Mouse (Mus musculus): ENCODE measurements around the gene Rom1. TPM values are rescaled to one million over a fixed set of nuclear protein-coding genes. Genes with fewer than 3 reads are reported as not detected.
"Not testable (repeated sequence)": the region's sequence is repeated elsewhere in the genome, so short reads cannot be mapped to it uniquely, and the experiment has no call there.

Gene Rom1
- polyA plus RNA-seq, 1 experiment from 2014 or later: 2.8 TPM

DNA sequence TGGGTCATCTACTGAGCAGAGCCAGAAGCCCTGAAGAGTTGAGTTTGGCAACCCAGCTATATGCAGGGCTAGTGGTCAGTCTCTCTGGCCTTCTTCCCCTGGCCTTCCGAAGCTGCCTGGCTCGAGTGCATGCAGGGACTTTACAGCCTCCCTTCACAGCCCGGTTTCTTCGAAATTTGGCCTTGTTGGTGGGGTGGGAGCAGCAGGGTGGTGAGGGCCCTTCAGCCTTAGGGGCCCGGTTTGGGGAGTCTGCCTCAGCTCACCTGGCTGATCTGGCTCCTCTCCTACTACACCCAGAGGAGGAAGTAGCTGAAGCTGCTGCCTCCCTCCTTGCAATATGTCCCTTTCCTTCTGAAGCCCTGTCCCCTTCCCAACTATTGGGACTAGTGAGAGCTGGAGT lies 32.9 kb downstream of the Rom1 start:
- H3K4me3 ChIP-seq (replicated peaks); H3K9me3 ChIP-seq (replicated peaks); ATAC-seq (ENCODE audit: low read depth); DNase-seq; H3K27me3 ChIP-seq: not testable (repeated sequence)
- peaks cover 74% of the 10 kb centered on the region for H3K4me1 ChIP-seq (replicated peaks)
- H3K9ac ChIP-seq: peak overlapping the region; percentile 74
- WGBS (ENCODE audit: insufficient replicate concordance): 70% methylated on average over 5 of the region's 5 CpGs
- H3K4me2 ChIP-seq: peak overlapping the region; percentile 78; the same call in 1 of the 2 replicates
- peak overlapping the region; percentile 91 for H3K27ac ChIP-seq
- peaks cover 35% of the 10 kb centered on the region for H3K36me3 ChIP-seq

DNA sequence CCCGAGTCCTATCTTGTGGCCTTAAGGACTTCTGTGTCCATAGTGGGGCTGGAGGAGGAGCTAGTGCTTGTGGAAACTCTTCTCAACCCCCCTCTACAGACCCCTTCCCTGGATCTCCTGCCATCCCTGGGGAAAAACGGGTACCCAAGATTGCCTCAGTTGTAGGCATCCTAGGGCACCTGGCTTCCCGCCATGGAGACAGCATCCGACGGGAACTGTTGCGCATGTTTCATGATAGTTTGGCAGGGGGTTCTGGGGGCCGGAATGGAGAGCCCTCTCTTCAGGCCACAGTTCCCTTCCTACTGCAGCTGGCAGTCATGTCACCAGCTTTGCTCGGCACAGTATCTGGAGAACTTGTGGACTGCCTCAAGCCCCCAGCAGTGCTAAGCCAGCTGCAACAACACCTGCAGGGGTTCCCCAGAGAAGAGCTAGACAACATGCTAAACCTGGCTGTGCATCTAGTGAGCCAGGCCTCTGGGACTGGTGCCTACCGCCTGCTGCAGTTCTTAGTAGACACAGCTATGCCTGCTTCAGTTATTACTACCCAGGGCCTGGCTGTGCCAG lies 33.7 kb downstream of the Rom1 start:
- DNase-seq (no peak), ATAC-seq (ENCODE audit: low read depth) (no peak)
- Histone ChIP-seq H3K4me3 (replicated peaks) (no peak overlapping the region; the same call in 1 of the 2 replicates), H3K9me3 (replicated peaks) (no peaks in the 10 kb centered on the region), H3K36me3 (peaks cover 39% of the 10 kb centered on the region), H3K9ac (peak overlapping the region; percentile 16; the same call in 1 of the 2 replicates), H3K4me2 (no peak overlapping the region), H3K27me3 (no peaks in the 10 kb centered on the region), H3K4me1 (replicated peaks) (peaks cover 74% of the 10 kb centered on the region), H3K27ac (peak overlapping the region; percentile 91; the same call in 1 of the 2 replicates)
- WGBS (ENCODE audit: insufficient replicate concordance): 86% methylated on average over 9 of the region's 9 CpGs

DNA sequence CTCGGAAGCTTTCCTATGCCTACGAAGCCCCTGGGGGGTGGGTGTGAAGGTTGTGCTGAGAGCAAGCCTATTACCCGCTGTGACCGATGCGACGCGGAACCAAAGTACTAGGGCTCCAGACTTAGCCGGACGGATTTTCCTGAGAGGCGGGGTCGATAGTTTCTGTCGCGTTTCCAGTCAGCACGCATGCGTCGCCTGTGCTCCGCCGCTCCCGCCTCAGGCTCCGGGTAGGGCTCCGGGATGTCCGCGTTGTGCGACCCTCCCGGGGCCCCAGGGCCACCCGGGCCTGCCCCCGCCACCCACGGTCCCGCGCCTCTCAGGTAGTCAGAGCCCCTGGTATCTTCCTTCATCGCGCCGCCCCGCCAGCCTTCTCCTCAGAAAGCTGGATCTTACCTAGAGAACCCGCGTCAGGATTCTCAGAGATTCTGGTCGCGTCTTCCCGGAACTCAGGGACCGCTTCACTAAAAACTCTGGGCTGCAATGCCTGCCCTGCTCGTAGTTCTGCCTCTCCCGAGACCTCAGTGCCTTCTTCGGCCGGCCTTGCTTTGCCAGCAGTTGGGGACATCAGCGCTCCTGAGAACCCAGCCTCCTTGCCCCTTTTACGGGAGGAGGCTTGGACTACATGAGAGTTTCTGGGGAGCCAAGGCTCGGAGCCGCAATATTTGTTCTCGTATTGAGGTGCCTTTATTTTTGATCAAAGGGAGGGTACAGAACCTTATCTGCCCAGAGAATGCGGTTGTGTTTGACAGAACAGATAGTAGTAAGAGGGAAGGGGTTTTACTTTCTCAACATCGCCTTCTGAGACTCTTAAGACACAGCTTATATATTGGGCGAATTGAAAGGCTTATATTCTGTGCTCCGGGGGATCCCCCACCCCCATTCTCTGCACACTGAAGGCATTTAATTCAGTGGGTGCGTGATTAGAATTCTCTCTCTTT lies 36.1 kb downstream of the Rom1 start, which contains the start of gene Ints5:
TSS of gene Ints5 (plus strand) at position 177 of the 938 bp plus-strand sequence.
- DNase-seq (peak; percentile 77), ATAC-seq (ENCODE audit: low read depth) (peak; percentile 56)
- Histone ChIP-seq H3K4me1 (replicated peaks) (peaks cover 69% of the 10 kb centered on the region), H3K27ac (peak within 1 kb of the TSS; percentile 94), H3K9ac (peak within 1 kb of the TSS; percentile 96), H3K9me3 (replicated peaks) (no peaks in the 10 kb centered on the region), H3K27me3 (no peaks in the 10 kb centered on the region), H3K4me2 (peak within 1 kb of the TSS; percentile 80), H3K36me3 (peaks cover 45% of the 10 kb centered on the region), H3K4me3 (replicated peaks) (peak within 1 kb of the TSS; percentile 91)
- WGBS (ENCODE audit: insufficient replicate concordance): 1% methylated on average over 54 of the region's 54 CpGs

DNA sequence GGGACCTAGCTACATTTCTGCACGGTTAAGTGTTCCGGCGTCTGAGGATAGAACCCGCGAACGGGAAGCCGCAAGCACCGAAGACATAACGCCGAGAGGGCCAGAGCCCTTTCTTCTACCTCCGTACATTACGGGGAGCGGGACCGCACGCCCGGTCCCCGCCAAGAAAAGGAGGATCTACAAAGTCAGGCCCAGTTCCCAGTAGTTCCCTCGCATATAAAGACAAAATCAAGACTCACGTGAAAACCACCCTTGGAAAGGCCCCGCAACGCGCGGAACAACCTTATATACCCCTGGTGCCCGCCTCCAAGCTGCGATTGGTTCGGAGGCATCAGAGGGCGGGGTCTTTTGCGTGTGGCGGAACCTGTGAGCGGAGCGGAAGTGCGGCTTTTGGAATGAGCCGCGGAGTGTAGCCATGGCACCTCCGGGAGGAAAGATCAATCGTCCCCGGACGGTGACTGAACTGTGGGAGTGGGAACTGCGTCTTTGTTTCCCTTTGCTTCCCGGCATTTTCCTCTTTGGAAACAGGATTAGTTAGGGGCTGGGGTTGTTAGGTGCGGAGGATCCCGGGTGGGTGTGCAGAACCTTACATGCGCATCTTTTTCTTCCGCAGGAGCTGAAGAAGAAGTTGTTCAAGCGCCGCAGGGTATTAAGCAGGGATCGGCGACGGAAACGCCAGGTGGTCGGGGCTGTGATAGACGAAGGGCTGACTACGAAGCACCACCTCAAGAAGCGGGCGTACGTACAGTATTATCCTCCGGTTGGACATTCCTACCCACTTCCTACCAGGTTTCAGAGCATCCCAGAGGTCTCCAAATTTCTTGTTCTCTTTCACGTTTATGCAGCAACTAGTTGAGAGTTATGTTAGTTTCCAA lies 40.4 kb downstream of the Rom1 start, which contains the start of the genes 1810009A15Rik and Gm49416:
TSS of gene 1810009A15Rik (plus strand) at position 343 of the 875 bp plus-strand sequence.
TSS of gene Gm49416 (plus strand) at position 416 of the 875 bp plus-strand sequence.
- Histone ChIP-seq H3K9ac (peak within 1 kb of the TSS; percentile 85), H3K27ac (peak within 1 kb of the TSS; percentile 89), H3K4me3 (replicated peaks) (peak within 1 kb of the TSS; percentile 73), H3K4me2 (peak within 1 kb of the TSS; percentile 84), H3K27me3 (no peaks in the 10 kb centered on the region), H3K4me1 (replicated peaks) (peaks cover 53% of the 10 kb centered on the region), H3K9me3 (replicated peaks) (no peaks in the 10 kb centered on the region), H3K36me3 (peaks cover 19% of the 10 kb centered on the region)
- peak; percentile 94 for DNase-seq
- WGBS (ENCODE audit: insufficient replicate concordance): under 1% methylated on average over 58 of the region's 58 CpGs
- ATAC-seq (ENCODE audit: low read depth): peak; percentile 91

DNA sequence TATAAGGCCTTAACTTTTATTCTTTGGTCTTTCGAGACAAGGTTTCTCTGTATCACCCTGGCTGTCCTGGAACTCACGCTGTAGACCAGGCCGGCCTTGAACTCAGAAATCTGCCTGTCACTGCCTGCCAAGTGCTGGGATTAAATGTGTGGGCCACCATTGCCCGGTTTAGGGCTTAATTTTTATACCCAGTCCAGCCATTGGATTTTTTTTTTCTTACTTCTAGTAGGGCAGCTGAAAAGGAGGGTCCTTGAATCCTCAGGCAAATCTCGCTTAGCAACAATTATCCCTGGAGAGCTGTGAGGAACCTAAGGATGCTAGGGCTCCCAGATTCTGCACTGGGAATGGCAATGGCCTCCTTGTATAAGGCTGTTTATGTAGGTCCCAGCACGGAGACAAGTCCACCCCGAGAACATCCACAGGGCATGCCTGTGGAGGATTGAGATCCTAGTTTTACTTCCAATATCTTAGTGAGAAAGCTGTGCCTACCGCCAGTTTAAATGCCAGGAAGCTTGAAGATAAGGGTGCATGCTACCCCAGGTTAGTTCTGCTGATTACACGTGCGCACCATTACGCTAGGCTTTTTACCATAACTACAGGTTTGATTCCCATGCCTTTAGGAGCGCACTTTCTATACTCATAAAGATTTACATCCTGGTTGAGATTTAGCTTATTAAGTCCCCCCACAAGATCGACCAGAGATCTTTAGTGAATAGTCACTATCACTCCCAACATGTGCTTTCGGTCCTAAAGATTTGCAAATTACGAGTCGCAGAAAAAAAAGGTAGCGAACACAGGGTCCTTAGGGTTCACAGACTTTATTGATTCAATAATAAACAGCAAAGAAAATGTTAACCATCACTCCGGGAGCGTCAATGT lies 41.3 kb downstream of the Rom1 start:
- Histone ChIP-seq H3K4me3 (replicated peaks) (peak overlapping the region; percentile 73), H3K4me1 (replicated peaks) (peaks cover 49% of the 10 kb centered on the region), H3K9me3 (replicated peaks) (no peaks in the 10 kb centered on the region), H3K36me3 (peaks cover 19% of the 10 kb centered on the region), H3K27me3 (no peaks in the 10 kb centered on the region), H3K27ac (peak overlapping the region; percentile 89), H3K4me2 (peak overlapping the region; percentile 84), H3K9ac (peak overlapping the region; percentile 83)
- ATAC-seq (ENCODE audit: low read depth) (no peak), DNase-seq (no peak)
- WGBS (ENCODE audit: insufficient replicate concordance): 7% methylated on average over 19 of the region's 19 CpGs

DNA sequence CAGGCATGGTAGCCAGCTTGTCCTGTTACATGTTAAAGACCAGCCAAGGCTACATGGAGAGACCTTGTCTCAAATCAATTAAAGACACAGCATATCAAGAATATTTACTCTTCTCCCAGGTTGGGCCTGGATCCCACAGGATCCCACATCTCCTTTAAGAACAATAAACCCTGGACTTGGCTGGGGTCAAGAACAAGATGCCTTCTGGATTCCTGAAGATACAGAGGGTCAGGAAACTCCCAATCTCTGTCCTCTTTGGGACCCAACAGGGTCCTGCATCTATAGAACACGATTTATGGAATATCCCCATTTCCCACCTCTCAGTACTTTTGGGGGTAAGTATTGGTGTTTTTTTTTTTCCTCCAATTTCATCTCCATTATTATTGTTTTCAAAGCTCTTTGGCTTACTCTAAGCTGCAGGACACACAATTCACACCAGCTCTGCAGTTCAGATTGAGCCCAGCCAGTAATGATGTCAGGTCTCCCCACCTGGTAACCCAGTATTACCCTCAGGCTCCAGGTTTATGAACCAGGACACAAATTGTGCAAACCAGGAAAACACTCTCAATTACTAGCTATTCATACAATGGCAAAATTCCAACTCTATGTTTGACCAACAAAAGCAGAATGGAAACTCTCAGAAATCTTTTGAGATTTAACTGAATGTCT lies 42.1 kb downstream of the Rom1 start:
- Histone ChIP-seq H3K9ac (peak overlapping the region; percentile 83), H3K36me3 (peaks cover 19% of the 10 kb centered on the region), H3K9me3 (replicated peaks) (no peaks in the 10 kb centered on the region), H3K27me3 (no peaks in the 10 kb centered on the region), H3K27ac (peak overlapping the region; percentile 89), H3K4me1 (replicated peaks) (peaks cover 43% of the 10 kb centered on the region), H3K4me3 (replicated peaks) (peak overlapping the region; percentile 73), H3K4me2 (peak overlapping the region; percentile 84)
- no peak for DNase-seq
- no peak for ATAC-seq (ENCODE audit: low read depth)
- WGBS (ENCODE audit: insufficient replicate concordance): 50% methylated on average over 1 of the region's 1 CpGs

DNA sequence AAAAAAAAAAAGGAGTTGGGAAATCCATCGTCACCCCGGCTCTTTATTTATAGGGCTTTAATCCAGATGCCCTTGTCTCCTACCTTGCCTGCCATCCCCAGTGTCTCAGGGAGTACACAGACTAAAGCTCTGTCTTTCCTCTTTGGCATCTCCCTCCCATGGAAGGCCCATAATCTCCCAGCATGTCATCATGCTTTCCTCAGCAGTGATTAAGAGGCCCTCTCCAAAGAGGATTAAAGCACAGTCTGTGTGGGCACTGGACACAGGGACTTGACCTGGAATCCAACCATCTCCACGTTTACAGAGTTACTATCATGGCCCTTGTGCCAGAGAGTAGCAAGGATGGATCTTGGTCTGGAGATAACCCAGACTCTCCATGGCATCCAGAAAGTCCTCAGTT lies 45.5 kb downstream of the Rom1 start, which contains the start of the genes Lbhd1 and Gm49403:
TSS of gene Lbhd1 (plus strand) at position 117 of the 400 bp plus-strand sequence.
TSS of gene Gm49403 (plus strand) at position 315 of the 400 bp plus-strand sequence.
- ATAC-seq (ENCODE audit: low read depth) (no peak), DNase-seq (no peak)
- WGBS (ENCODE audit: insufficient replicate concordance): 69% methylated on average over 3 of the region's 3 CpGs
- no peak within 1 kb of the TSS for H3K4me3 ChIP-seq (replicated peaks)
- no peak within 1 kb of the TSS for H3K4me2 ChIP-seq
- no peaks in the 10 kb centered on the region for H3K9me3 ChIP-seq (replicated peaks)
- no peak within 1 kb of the TSS for H3K27ac ChIP-seq
- no peak within 1 kb of the TSS for H3K9ac ChIP-seq
- H3K4me1 ChIP-seq (replicated peaks): peaks cover 35% of the 10 kb centered on the region
- H3K27me3 ChIP-seq: no peaks in the 10 kb centered on the region
- no peaks in the 10 kb centered on the region for H3K36me3 ChIP-seq

DNA sequence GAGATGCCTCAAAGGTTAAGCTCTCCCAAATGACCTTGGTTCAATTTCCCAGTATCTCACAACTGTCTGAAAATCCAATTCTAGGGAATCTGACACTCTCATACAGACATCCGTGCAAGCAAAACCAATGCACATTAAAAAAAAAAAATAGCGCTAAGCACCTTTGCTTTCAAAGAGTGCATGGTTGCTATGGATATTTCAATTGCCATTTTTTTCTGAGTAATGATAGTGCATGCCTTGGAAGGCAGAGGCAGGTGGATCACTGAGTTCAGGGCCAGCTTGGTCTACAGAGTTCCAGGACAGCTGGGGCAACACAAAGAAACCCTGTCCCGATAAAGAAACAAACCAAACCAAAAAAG lies 48.1 kb downstream of the Rom1 start:
- Histone ChIP-seq H3K27me3 (no peaks in the 10 kb centered on the region), H3K9me3 (replicated peaks) (no peaks in the 10 kb centered on the region), H3K27ac (no peak overlapping the region), H3K9ac (peak overlapping the region; percentile 90), H3K4me1 (replicated peaks) (peaks cover 18% of the 10 kb centered on the region), H3K4me3 (replicated peaks) (peak overlapping the region; percentile 91), H3K4me2 (peak overlapping the region; percentile 89), H3K36me3 (peaks cover 13% of the 10 kb centered on the region)
- ATAC-seq (ENCODE audit: low read depth): no peak; the same call in 1 of the 2 replicates
- DNase-seq: no peak
- WGBS (ENCODE audit: insufficient replicate concordance): 11% methylated on average over 3 of the region's 3 CpGs

DNA sequence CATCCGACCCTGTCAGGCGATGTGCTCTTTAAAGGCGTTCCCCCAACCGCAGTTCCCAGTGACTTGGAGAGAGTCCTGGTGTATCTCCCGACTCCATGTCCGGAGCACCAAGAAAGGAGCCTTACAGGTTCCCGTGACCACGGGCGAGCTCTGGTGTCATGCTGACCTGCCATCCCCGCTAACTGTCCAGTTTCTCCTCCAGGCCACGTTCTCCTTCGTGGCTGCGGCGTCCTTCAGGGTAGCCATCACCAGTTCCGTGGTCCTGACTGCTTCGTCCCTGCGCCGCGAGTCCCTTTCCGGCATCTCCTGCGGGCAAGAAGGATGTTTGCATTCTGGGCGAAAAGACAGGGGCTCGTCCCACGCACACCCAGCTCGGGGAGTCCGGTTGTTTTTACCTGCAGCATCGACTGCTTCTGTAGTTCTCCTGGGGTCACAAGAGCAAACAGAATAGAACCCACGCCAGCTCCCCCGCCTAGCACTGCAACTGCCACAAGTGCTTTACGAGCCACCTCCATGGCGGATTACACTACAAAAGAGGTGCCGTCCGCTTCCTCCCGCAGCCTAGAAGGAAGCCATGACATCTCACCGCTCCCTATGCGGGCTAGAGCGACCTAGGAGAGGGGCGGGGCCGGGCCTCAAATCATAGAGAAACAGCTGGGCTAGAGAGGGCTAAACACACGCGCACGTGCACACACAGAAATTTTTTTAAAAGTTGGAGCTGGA lies 48.7 kb downstream of the Rom1 start, which contains the start of gene Uqcc3:
TSS of gene Uqcc3 (minus strand) at position 613 of the 723 bp plus-strand sequence.
- Histone ChIP-seq H3K4me3 (replicated peaks) (peak within 1 kb of the TSS; percentile 91), H3K27ac (peak within 1 kb of the TSS; percentile 84), H3K9me3 (replicated peaks) (no peaks in the 10 kb centered on the region), H3K36me3 (peaks cover 19% of the 10 kb centered on the region), H3K9ac (peak within 1 kb of the TSS; percentile 90), H3K4me2 (peak within 1 kb of the TSS; percentile 89), H3K27me3 (no peaks in the 10 kb centered on the region), H3K4me1 (replicated peaks) (peaks cover 18% of the 10 kb centered on the region)
- ATAC-seq (ENCODE audit: low read depth) (peak; percentile 97), DNase-seq (peak; percentile 83)
- WGBS (ENCODE audit: insufficient replicate concordance): under 1% methylated on average over 42 of the region's 42 CpGs
